Mouse (Mus musculus) myocyte (in vitro differentiated cells): ENCODE measurements around the gene Gal3st1.

Experiments used
- CEBPB ChIP-seq: IDR thresholded peaks from 2 replicates; pipeline ENCODE4 v1.6.1; 2011; ENCODE audit warnings: mild to moderate bottlenecking, moderate library complexity; ENCODE audit not compliant: poor library complexity, insufficient read depth, severe bottlenecking
- MAX ChIP-seq: IDR thresholded peaks from one replicate; pipeline ENCODE4 v1.6.1; 2011; ENCODE audit warnings: low read depth, mild to moderate bottlenecking, control low read depth
- MYOD1 ChIP-seq, 3 experiments: IDR thresholded peaks; one replicate each; pipeline ENCODE4 v1.6.1; 2011; ENCODE audit warnings: control low read depth in 2 of 3, low read depth in 2 of 3, mild to moderate bottlenecking in 2 of 3, moderate library complexity in 1 of 3; ENCODE audit not compliant: insufficient read length in 2 of 3, control insufficient read depth in 1 of 3
- POLR2A ChIP-seq: IDR thresholded peaks from one replicate; pipeline ENCODE4 v1.6.1; 2011; ENCODE audit warnings: low read depth, mild to moderate bottlenecking, control low read depth, moderate library complexity; ENCODE audit not compliant: insufficient read length
- USF1 ChIP-seq: IDR thresholded peaks from one replicate; pipeline ENCODE4 v1.6.1; 2011; ENCODE audit warnings: low read depth, mild to moderate bottlenecking, control low read depth, moderate library complexity

GRCm38 (mm10) chr11:4027066-4027465 is 43.6 kb downstream of the Gal3st1 start:
- TF ChIP-seq MAX: no peak
- TF ChIP-seq MYOD1 (IDR thresholded peaks at IDR 0.05; ENCODE audit: control insufficient read depth in 1 of 3, insufficient read length in 2 of 3, low read depth in 2 of 3): no peak
- TF ChIP-seq USF1: no peak
- TF ChIP-seq POLR2A: no peak
- no peak for TF ChIP-seq CEBPB
